Mouse (Mus musculus): ENCODE results near the gene Chsy1. TPM values are rescaled to one million over a fixed set of nuclear protein-coding genes. Genes with fewer than 3 reads are reported as not detected.

Gene Chsy1
- polyA plus RNA-seq, 1 experiment from 2014 or later, result 13.4 TPM

GRCm38 (mm10) chr7:66090676-66091190, 18.6 kb upstream of the Chsy1 start:
- 85% methylated on average over 11 of the region's 11 CpGs for WGBS
- no peak overlapping the region for H3K4me3 ChIP-seq
- no peak overlapping the region for H3K27ac ChIP-seq
- no peaks in the 10 kb centered on the region for H3K4me1 ChIP-seq (replicated peaks)
- no peak overlapping the region for H3K4me2 ChIP-seq
- no peak for ATAC-seq (replicated peaks; ENCODE audit: insufficient number of reproducible peaks, insufficient read depth, low FRiP score, low read depth)
- H3K9me3 ChIP-seq (replicated peaks), result no peaks in the 10 kb centered on the region
- H3K36me3 ChIP-seq, result peaks cover 52% of the 10 kb centered on the region
- no peak overlapping the region for H3K9ac ChIP-seq
- no peaks in the 10 kb centered on the region for H3K27me3 ChIP-seq

- no peak overlapping the region for H3K27ac ChIP-seq
- H3K4me1 ChIP-seq (replicated peaks), result no peaks in the 10 kb centered on the region
- no peaks in the 10 kb centered on the region for H3K27me3 ChIP-seq
- H3K36me3 ChIP-seq, result peaks cover 45% of the 10 kb centered on the region
- no peak overlapping the region for H3K9ac ChIP-seq
- H3K4me2 ChIP-seq, result no peak overlapping the region
- 84% methylated on average over 7 of the region's 7 CpGs for WGBS
- no peaks in the 10 kb centered on the region for H3K9me3 ChIP-seq (replicated peaks)
- no peak for ATAC-seq (replicated peaks; ENCODE audit: insufficient number of reproducible peaks, insufficient read depth, low FRiP score, low read depth)
- H3K4me3 ChIP-seq, result no peak overlapping the region
Observed at GRCm38 (mm10) chr7:66091553-66091952, 17.8 kb upstream of the Chsy1 start.

DNA sequence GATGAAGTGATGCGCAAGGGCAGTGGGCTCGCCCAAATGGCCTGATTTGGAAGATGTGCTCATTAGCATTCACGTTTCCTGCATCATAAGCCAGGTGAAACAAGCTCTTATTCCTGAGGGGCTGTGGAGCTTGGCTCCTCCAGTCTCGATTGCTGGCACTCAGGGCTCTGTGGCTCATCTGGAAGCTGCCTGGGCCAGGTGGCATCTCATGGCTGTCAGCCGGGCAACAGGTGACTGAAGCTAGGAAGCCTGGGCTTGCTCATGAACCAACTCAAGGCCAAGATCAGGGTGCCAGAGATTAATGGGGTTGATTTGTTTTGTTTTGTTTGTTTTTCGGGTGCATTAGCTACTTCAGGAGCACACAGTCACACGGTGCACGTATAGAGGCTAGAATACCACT, 16.7 kb upstream of the Chsy1 start:
- Histone ChIP-seq H3K9ac (no peak overlapping the region), H3K27ac (no peak overlapping the region), H3K27me3 (no peaks in the 10 kb centered on the region), H3K36me3 (peaks cover 34% of the 10 kb centered on the region), H3K9me3 (replicated peaks) (no peaks in the 10 kb centered on the region), H3K4me3 (no peak overlapping the region), H3K4me2 (no peak overlapping the region), H3K4me1 (replicated peaks) (no peaks in the 10 kb centered on the region)
- 85% methylated on average over 8 of the region's 8 CpGs for WGBS
- no peak for ATAC-seq (replicated peaks; ENCODE audit: insufficient number of reproducible peaks, insufficient read depth, low FRiP score, low read depth)

GRCm38 (mm10) chr7:66094141-66094540, 15.2 kb upstream of the Chsy1 start:
- Histone ChIP-seq H3K9me3 (replicated peaks) (no peaks in the 10 kb centered on the region), H3K4me3 (no peak overlapping the region), H3K9ac (no peak overlapping the region), H3K36me3 (peaks cover 19% of the 10 kb centered on the region), H3K27me3 (no peaks in the 10 kb centered on the region), H3K27ac (no peak overlapping the region), H3K4me1 (replicated peaks) (no peaks in the 10 kb centered on the region), H3K4me2 (no peak overlapping the region)
- no peak for ATAC-seq (replicated peaks; ENCODE audit: insufficient number of reproducible peaks, insufficient read depth, low FRiP score, low read depth)
- 67% methylated on average over 5 of the region's 5 CpGs for WGBS

DNA sequence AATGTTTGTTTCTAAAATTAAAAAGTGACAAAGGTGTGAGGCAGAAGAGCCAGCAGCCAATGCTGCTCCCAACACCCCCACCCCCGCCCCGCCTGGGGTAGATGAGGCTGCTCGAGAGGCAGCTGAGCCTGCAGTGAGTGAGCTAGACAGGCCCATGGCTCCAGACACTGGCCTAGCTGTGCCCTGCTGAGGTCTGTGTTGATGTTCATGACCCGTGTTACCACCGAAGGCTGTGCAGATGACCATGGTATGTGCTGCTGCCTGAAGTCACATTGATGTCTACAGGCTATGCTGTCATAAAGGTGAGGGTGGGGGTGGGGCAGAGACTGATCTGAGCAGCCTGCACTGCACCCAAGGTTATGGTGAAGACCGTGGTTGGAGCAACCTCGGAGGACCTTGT, 10.5 kb upstream of the Chsy1 start:
- Histone ChIP-seq H3K27ac (no peak overlapping the region), H3K9ac (no peak overlapping the region), H3K4me2 (no peak overlapping the region), H3K4me3 (no peak overlapping the region), H3K27me3 (peaks cover 4% of the 10 kb centered on the region; the same call in 1 of the 2 replicates), H3K9me3 (replicated peaks) (no peaks in the 10 kb centered on the region), H3K4me1 (replicated peaks) (no peaks in the 10 kb centered on the region), H3K36me3 (no peaks in the 10 kb centered on the region)
- WGBS, result 80% methylated on average over 7 of the region's 7 CpGs
- no peak for ATAC-seq (replicated peaks; ENCODE audit: insufficient number of reproducible peaks, insufficient read depth, low FRiP score, low read depth)

DNA sequence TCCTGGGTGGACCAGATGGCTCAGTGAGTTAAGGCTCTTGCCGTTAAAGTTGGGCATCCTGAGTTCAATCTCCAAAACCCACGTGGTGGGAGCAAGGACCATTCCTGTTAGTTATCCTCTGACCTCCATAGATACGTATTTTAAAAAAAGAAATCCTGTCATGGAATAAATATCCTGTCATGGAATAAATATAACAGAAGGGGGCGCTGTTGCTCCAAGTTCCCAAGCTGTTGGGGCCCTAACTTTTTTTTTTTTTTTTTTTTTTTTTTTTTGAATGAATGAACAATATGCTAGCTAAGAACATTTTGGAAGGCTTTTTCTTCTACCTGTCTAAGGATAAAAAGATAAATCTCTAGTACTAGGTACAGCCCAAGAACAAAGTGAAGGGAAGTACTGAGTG, 7.4 kb upstream of the Chsy1 start:
- WGBS, result 1% methylated on average over 4 of the region's 4 CpGs
- Histone ChIP-seq H3K9me3 (replicated peaks) (no peaks in the 10 kb centered on the region), H3K36me3 (no peaks in the 10 kb centered on the region), H3K4me2 (no peak overlapping the region), H3K9ac (no peak overlapping the region), H3K4me3 (no peak overlapping the region), H3K27me3 (peaks cover 4% of the 10 kb centered on the region; the same call in 1 of the 2 replicates), H3K27ac (no peak overlapping the region), H3K4me1 (replicated peaks) (0 out of 2 replicates have a peak, but pooled peaks cover 5% of the 10 kb centered on the region)
- no peak for ATAC-seq (replicated peaks; ENCODE audit: insufficient number of reproducible peaks, insufficient read depth, low FRiP score, low read depth)

DNA sequence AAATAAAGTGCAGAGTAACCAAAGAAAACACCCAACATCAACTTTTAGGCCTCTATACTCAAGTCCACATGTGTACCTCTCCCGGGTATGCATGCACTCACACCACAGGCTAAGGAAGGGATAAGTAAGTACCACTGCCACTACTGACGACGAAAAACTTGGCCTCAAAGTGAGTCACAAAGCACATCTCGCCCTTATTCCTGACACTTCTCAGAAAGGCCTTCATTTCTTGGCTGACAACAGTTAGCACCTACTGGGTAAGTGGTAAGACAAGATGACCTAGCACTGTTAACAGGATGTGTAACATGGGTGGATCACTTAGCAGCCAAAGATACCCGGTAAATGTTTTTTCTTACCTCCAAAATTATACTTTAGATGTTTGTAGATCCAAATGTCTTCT, 4.8 kb upstream of the Chsy1 start:
- Histone ChIP-seq H3K27me3 (peaks cover 4% of the 10 kb centered on the region; the same call in 1 of the 2 replicates), H3K4me3 (no peak overlapping the region), H3K9ac (no peak overlapping the region), H3K9me3 (replicated peaks) (no peaks in the 10 kb centered on the region), H3K4me2 (no peak overlapping the region), H3K27ac (no peak overlapping the region), H3K36me3 (no peaks in the 10 kb centered on the region), H3K4me1 (replicated peaks) (peaks cover 10% of the 10 kb centered on the region; the same call in 1 of the 2 replicates)
- 88% methylated on average over 5 of the region's 5 CpGs for WGBS
- no peak for ATAC-seq (replicated peaks; ENCODE audit: insufficient number of reproducible peaks, insufficient read depth, low FRiP score, low read depth)

DNA sequence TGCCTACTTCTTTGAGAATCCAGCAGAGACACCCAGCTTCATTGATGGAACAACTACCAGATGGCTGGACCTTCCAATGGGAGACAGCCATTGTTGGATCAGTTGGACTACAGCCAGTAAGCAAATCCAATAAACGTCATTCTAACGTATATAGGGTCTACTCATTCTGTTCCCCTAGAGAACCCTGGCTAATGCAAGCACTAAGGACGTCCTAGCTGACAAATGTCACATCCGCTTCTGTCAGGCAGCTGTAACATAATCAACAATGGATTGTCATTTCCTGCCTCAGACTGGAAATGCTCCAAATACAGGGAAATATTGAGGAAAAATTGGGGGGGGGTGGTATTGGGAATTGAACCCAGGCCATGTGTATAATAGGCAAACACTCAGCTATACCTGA, 3.5 kb upstream of the Chsy1 start:
- H3K36me3 ChIP-seq, result no peaks in the 10 kb centered on the region
- no peak overlapping the region for H3K27ac ChIP-seq
- no peak overlapping the region for H3K4me3 ChIP-seq
- H3K4me1 ChIP-seq (replicated peaks), result peaks cover 17% of the 10 kb centered on the region
- peaks cover 4% of the 10 kb centered on the region; the same call in 1 of the 2 replicates for H3K27me3 ChIP-seq
- no peak overlapping the region for H3K4me2 ChIP-seq
- WGBS, result 42% methylated on average over 4 of the region's 4 CpGs
- ATAC-seq (replicated peaks; ENCODE audit: insufficient number of reproducible peaks, insufficient read depth, low FRiP score, low read depth), result no peak
- H3K9me3 ChIP-seq (replicated peaks), result no peaks in the 10 kb centered on the region
- H3K9ac ChIP-seq, result no peak overlapping the region

GRCm38 (mm10) chr7:66106581-66107056, 2.7 kb upstream of the Chsy1 start:
- WGBS, result 59% methylated on average over 7 of the region's 7 CpGs
- H3K27ac ChIP-seq, result no peak overlapping the region
- no peak for ATAC-seq (replicated peaks; ENCODE audit: insufficient number of reproducible peaks, insufficient read depth, low FRiP score, low read depth)

DNA sequence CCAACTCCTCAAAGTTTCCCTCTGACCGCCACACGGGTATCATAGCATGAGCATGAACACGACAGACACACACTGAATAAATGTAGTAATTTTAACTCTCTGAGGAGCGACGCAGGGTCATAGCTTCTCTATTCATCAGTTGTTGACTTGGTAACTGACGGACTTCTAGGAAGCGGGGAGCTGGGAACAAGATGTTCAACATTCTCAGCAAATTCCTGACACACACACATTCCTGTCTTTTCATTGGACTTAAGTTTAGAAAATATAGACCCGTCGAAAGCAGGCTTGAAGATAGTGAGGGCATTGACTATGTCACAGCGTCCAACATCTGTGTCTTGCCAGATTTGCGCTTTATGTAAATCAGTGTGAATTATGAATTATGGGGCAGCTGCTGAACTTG, 2.1 kb upstream of the Chsy1 start:
- Histone ChIP-seq H3K27ac (no peak overlapping the region), H3K4me1 (replicated peaks) (peaks cover 25% of the 10 kb centered on the region), H3K36me3 (no peaks in the 10 kb centered on the region), H3K4me3 (no peak overlapping the region), H3K27me3 (no peaks in the 10 kb centered on the region), H3K9ac (no peak overlapping the region), H3K4me2 (no peak overlapping the region), H3K9me3 (replicated peaks) (no peaks in the 10 kb centered on the region)
- ATAC-seq (replicated peaks; ENCODE audit: insufficient number of reproducible peaks, insufficient read depth, low FRiP score, low read depth), result no peak
- 53% methylated on average over 11 of the region's 11 CpGs for WGBS

More at GRCm38 (mm10) chr7:66106581-66107056, 2.7 kb upstream of the Chsy1 start:
- no peak overlapping the region for H3K4me2 ChIP-seq
- H3K27me3 ChIP-seq, result no peaks in the 10 kb centered on the region
- H3K9me3 ChIP-seq (replicated peaks), result no peaks in the 10 kb centered on the region
- H3K9ac ChIP-seq, result no peak overlapping the region
- peaks cover 22% of the 10 kb centered on the region for H3K4me1 ChIP-seq (replicated peaks)
- H3K4me3 ChIP-seq, result no peak overlapping the region
- H3K36me3 ChIP-seq, result no peaks in the 10 kb centered on the region

DNA sequence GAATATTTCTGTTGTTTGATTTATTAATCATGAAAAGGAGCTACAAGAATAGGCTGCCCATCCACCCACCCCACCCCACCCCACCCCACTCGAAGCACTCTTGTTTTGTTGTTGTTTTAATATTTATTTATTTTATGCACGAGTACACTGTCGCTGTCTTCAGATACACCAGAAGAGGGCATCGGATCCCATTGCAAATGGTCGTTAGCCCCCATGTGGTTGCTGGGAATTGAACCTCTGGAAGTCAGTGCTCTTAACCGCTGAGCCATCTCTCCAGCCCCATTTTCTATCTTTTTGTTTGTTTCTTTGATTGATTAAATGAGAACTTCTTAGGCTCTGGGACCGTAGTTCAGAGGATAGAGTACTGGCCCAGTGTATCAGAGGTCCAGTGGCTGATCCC, 1.4 kb upstream of the Chsy1 start:
- H3K27me3 ChIP-seq, result no peaks in the 10 kb centered on the region
- no peaks in the 10 kb centered on the region for H3K36me3 ChIP-seq
- 0 out of 2 replicates have a peak overlapping the region, but pooled peaks have one; percentile 97 for H3K4me2 ChIP-seq
- no peak overlapping the region for H3K4me3 ChIP-seq
- H3K9me3 ChIP-seq (replicated peaks), result no peaks in the 10 kb centered on the region
- H3K27ac ChIP-seq, result no peak overlapping the region
- H3K4me1 ChIP-seq (replicated peaks), result peaks cover 29% of the 10 kb centered on the region
- no peak overlapping the region for H3K9ac ChIP-seq
- WGBS, result 19% methylated on average over 7 of the region's 7 CpGs
- no peak for ATAC-seq (replicated peaks; ENCODE audit: insufficient number of reproducible peaks, insufficient read depth, low FRiP score, low read depth)

Measured in heart, embryonic 15.5 days (tissue).